Mouse (Mus musculus): ENCODE results near the gene Gm5624.
"Not testable (repeated sequence)": the region's sequence is repeated elsewhere in the genome, so short reads cannot be mapped to it uniquely, and the experiment has no call there.

DNA sequence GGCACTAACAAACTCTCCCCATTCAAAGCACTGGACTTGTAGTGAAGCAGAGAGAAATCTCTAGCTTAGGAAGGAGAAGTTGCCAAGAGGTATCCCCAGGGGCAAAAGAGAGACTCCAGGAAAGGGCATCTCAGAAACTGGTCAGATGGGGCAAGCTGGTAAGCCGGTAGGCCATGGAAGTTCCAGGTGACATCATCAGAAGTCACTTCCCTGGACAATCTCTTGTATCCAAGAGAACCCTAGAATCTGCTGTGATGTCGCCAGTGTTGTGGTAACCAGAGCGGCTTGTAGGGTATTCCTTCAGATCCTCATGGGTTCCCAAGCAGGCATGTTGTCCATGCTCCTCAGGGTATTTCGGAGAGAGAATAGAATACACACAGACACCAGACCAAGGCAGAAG lies 44.9 kb downstream of the Gm5624 start, which contains the start of gene Gm8247:
- not testable (repeated sequence) for TF ChIP-seq CTCF (IDR thresholded peaks at IDR 0.05; ENCODE audit: borderline replicate concordance, extremely low read depth, insufficient read depth, insufficient read length); POLR2A (IDR thresholded peaks at IDR 0.05; ENCODE audit: borderline replicate concordance, extremely low read depth, insufficient read depth, insufficient read length, poor library complexity, severe bottlenecking)

Measured in brain, embryonic 14.5 days (tissue).